Mouse (Mus musculus): ENCODE data around the gene Nbea. TPM values are rescaled to one million over a fixed set of nuclear protein-coding genes. Genes with fewer than 3 reads are reported as not detected.
A peak's percentile ranks its signal among the peaks of the same experiment; 100 is the strongest.

The Nbea gene
- total RNA-seq, 2 experiments from 2014 or later = 211 to 225 TPM

DNA sequence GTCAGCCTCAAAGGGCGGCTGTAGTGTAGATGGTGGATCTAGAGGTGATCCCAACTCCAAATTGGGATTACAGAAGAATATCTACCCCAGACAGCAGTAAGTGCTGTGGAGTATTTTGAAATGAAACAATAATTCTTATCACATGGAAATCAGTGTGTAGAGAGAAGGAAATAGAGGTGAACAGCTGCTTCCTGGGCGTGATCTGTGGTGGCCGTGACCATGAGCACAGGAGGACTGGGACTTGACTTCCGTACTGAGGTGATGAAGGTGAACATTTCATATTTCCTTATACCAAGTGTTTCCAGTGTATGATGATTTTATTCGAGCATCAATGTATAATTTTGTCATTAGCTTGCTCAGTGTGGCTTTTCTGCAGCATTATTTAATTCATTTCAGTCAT is 439.6 kb downstream of the Nbea start:
- no peak for DNase-seq

GRCm38 (mm10) chr3:55742654-55743053 is 440.8 kb downstream of the Nbea start:
- DNase-seq = no peak

DNA sequence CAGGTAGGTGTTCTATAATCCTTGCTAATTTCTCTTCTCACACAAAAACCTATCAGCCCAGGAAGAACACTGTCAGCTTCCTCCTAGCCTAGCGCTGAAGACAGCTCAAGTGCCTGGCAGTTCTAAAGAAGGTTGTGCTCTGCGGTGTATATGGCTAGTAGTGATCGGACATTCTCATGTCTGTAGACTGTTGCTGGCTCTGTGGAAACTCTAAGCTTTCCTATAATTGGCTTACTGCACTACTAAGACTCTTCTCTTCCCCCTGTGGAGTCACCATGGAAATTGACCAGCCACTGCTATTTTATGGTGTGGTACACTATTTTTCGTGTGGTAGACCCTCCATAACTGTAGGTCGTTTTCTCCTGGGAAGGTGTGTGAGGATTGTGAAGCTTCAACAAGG is 441.3 kb downstream of the Nbea start:
- DNase-seq = no peak

DNA sequence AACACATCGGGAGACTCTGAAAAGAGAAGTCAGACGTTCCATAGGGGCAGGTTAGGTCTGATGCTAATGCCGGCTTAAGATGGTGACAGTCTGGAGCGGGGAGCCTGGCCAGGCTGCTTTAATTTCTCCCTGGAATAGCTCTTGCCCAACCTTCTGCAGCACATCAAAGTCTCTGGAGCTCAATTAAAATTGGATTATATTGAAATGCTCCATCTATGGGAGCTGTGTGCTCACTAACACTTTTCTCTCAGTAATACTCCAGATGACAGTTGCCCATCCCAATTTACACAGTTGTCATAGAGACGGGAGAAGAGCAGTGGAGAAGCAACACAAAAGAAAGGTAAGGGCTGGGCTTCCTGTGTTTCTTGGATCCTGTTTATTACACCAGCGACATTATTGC is 442.1 kb downstream of the Nbea start:
- no peak for DNase-seq

DNA sequence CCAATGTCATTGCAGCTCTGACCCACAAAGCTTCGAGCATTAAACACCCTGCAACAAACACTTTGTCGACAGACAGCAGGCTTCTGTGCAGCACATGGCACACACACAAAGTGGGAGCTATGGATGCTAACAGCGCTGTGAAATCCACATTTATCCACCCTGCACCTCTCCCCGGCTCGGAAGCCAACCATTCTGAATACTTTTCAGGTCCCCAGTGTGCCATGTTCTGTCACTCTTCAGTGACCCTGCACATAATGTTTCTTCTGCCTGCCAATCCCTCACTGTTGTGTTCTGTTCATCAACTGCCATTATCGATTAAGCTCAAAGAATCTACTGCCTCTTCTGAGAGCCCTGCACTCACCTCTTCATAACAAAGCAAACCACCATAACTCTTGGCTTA is 449.8 kb downstream of the Nbea start:
- no peak for DNase-seq

GRCm38 (mm10) chr3:55730549-55730948 is 453.0 kb downstream of the Nbea start:
- no peak for DNase-seq

- DNase-seq = no peak
These were observed 453.4 kb downstream of the Nbea start for GRCm38 (mm10) chr3:55730142-55730541.

- DNase-seq = no peak
These were observed 469.2 kb downstream of the Nbea start for GRCm38 (mm10) chr3:55714260-55714659.

DNA sequence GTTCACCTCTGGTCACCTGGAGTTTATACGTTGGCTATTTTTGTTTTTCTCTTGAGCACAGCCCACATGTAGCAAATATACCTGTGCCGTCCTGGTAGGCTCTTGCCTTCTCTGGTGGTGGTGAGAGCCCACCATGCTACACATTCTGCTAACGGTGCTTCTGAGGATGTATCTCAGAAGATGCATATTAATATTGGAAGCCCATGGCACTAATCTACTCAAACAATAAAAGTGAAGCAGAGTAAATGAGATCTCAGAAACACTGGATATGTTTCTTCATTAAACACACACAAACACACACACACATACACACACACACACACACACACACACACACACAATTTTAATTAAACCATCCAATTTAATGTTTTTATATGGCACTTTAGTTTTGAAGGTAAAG is 469.6 kb downstream of the Nbea start:
- DNase-seq = no peak

- no peak for DNase-seq
These were observed 473.2 kb downstream of the Nbea start for GRCm38 (mm10) chr3:55710300-55710699.

- DNase-seq = no peak
These were observed 481.9 kb downstream of the Nbea start for GRCm38 (mm10) chr3:55701632-55702031.

DNA sequence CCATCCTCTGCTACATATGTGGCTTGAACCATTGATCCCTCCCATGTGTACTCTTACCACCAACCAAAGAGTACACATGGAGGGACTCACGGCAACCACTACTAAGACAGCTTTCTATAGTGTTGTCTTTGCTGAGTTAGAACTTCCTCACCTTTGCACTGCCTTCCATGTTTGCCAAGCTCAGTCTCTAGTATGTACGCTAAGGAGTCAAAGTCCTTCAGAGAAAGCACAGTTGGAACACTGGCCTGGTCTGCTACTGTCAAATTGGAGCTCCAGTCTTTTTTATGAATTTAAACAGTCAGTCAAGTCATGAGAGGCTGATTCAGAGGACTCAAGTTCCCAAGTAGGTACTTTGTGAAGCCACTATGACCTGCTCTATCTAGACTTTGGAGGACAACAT is 486.3 kb downstream of the Nbea start:
- DNase-seq = no peak

- DNase-seq = no peak
These were observed 490.4 kb downstream of the Nbea start for GRCm38 (mm10) chr3:55693073-55693472.

DNA sequence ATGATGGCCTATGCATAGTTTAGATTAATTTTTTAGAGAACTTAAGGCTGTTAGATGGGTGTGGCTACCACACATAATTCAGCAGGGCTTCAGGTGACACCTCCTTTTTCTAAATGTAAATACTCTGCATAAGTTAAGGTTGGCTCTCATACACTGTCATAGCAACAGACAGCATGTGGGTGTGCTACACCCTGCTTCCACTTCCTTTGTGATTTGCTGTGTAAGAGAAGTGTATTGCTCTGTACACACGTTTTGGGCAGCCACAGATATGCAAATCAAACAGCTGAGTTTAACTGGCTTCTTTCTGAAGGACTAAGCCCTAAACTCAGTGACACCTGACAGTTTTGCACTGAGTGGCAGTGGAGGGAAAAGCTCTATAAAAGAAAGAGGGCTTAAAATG is 495.4 kb downstream of the Nbea start:
- DNase-seq = no peak

DNA sequence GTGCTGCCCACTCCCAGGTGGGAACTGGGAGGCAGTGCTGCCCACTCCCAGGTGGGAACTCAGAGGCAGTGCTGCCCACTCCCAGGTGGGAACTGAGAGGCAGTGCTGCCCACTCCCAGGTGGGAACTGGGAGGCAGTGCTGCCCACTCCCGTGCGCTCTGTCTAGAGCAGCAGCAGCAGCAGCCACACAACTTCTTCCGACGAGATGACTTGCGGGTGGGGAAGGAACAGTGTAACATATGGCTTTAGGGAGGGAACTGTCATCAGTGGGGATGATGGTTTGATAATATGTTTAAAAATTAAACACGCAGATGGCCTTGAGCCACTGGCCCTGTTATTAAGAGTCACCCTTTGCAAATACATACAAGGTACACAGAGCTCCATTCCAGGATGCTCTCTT is 496.5 kb downstream of the Nbea start:
- no peak for DNase-seq

- DNase-seq = no peak
These were observed 497.9 kb downstream of the Nbea start for GRCm38 (mm10) chr3:55685627-55686026.

DNA sequence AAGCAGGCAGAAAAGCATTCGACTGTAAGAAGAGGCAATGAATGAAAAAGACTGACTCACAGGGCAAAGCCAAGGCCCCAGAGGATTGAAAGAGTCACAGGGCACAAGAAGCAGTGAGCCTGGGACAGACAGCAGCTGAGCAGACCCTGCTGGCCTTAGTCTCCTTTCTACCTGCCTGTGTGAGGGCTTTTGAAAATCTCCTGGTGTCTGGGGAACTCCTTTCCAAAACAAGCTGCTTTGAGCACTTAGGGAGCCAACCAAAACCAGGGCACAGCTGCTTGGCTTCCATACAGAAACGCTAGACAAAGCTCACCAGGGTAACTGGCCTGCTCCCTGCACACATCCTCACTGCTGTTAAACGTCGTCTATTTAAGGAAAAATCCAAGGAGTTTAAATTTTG is 498.6 kb downstream of the Nbea start:
- peak in 1 of 2 experiments; percentile 26 for DNase-seq

- DNase-seq = no peak
These were observed 505.8 kb downstream of the Nbea start for GRCm38 (mm10) chr3:55677691-55678090.

GRCm38 (mm10) chr3:55674185-55674584 is 509.3 kb downstream of the Nbea start:
- DNase-seq = no peak

DNA sequence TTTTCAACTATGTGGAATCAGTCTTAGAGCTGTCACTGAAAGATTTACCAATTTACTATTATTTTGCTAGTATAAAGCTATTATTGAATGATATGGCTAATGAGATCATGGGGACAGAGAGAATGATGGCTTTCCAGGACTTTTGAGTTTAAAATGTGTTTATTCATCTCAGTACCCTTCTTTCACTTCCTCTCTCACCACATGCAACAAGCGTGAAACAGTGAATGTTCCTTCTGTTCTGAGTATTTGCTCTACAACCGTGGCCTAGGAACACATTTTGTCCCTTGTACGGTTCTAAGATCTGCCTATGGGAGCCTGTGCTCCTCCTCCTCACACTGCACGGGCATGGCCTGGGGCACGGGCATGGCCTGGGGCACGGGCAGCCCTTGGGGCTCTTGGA is 516.5 kb downstream of the Nbea start:
- no peak for DNase-seq

DNA sequence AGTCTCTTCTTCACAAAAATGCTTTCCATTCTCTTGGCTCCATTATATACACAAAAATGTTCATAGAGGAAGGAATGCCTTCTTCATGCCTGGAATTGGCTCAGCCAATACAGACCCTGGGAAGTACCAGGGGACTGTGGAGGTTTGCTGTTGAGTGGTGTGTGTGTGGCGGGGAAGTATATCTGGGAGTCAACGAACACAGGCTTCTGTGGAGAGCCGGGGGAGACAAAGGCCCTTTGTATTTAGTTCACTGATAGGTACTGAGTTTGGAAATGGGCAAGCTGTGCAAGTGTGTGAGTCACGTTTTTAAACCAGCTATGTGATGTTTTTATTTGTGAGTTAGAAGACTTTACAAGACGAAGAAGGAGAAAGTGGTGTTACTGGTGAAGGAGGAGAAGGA is 517.6 kb downstream of the Nbea start:
- no peak for DNase-seq

- DNase-seq = no peak
These were observed 518.8 kb downstream of the Nbea start for GRCm38 (mm10) chr3:55664713-55665112.

DNA sequence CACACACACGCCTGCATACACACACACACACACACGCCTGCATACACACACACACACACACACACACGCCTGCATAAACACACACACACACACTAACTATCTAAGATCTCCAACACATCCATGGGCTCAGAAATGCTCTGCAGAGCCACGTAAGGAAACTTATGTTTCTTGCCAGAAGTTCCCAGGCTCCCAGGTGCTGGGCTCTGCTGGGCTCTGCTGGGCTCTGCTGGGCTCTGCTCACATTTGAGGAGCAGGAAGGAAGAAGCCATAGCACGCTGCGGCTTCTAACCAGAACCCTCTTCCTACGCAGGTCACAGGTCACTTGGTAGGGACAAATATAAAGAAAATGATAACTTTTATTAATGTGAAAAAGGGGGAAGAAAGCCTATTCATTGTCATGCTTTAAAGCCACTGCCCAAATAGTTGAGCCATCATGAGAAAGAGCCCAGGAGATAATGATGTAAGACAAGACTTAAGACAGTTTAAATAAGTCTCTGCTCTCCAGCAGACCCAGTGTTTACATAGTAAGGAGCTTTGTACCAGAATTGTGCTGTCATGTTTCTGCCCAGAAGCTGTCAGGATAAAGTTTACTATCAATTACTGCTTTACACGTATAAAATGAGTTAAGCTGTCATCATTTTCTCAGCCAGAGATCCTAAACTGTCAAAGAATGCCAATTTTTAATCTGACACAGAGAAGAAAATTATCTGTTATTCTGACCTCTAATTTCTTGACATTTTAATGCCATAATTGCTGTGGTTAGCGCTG is 521.6 kb downstream of the Nbea start:
- DNase-seq = no peak

DNA sequence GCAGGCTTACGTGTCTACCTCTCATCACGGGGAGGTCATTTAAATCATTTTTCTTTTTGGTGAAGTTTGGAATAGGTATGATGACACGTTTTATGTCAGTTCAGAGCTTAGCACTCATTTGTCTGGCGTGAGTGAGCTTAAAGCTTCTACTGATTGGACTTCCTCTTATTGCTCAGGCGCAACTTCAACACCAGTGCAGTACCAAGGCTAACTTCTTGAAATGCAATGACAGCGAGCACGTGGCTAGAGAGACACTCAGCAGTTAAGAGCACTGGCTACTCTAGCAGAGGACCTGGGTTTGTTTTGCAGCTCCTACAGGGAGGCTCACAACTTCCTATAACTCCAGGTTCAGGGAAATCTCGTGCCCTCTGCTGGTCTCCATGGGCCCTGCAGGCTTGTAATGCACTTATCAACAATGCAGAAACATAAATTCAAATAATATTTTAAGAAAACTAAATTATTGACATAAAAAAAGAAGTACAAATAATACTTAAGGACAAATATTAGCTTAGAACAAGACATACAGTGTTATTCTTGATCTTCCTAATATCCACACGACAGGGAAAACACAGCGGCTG is 523.2 kb downstream of the Nbea start:
- no peak for DNase-seq
